Mouse (Mus musculus) liver, postnatal 0 days (tissue): Measurements from ENCODE around the gene Efna3.

ENCODE experiments used
- CTCF ChIP-seq: sonication (generic); IDR thresholded peaks from 2 replicates; pipeline ENCODE4 v1.5.1; 2016; ENCODE audit warnings: antibody characterized with exemption, low read depth
- EP300 ChIP-seq: IDR thresholded peaks from 2 replicates; pipeline ENCODE4 v1.6.1; 2016; ENCODE audit warnings: antibody characterized with exemption, low read depth, mild to moderate bottlenecking

GRCm38 (mm10) chr3:89266439-89266893 is 56.3 kb downstream of the Efna3 start:
- TF ChIP-seq CTCF = no peak
- TF ChIP-seq EP300 = 0 out of 2 replicates have a peak, but pooled peaks have one; percentile 22
